Mouse (Mus musculus) megakaryocyte progenitor cell, adult 5-6 weeks (primary cell): ENCODE measurements around the gene Arid3a. TPM values are rescaled to one million over a fixed set of nuclear protein-coding genes. Genes with fewer than 3 reads are reported as not detected.

Experiments used
- ATAC-seq: replicated peaks from 2 replicates; pipeline ENCODE4 v1.8.0; 2016; ENCODE audit warnings: mild to moderate bottlenecking, moderate TSS enrichment, inconsistent platforms; ENCODE audit not compliant: poor library complexity
- total RNA-seq, 2 experiments: library from RNA; stranded (forward) in 1 of 2; stranded (reverse) in 1 of 2; fragments of 157-497, 149-512 nt in 1 of 2; fragments of 200-1000 nt in 1 of 2; gene quantifications; 2 replicates each; pipeline versions ENCODE4 v1.2.3 to v1.2.4; 2015 to 2017

Arid3a gene
- total RNA-seq, 2 experiments from 2014 or later, result 19.9 to 32.2 TPM

GRCm38 (mm10) chr10:79908167-79909091 lies 18.4 kb upstream of the Arid3a start, which contains the start of gene Med16:
Gene Med16 (minus strand): TSS chr10:79908923.
- ATAC-seq, result peak; percentile 89

- peak; percentile 35 for ATAC-seq
Observed at GRCm38 (mm10) chr10:79909092-79909922, 17.5 kb upstream of the Arid3a start.

- no peak for ATAC-seq
Observed at GRCm38 (mm10) chr10:79910556-79910955, 16.3 kb upstream of the Arid3a start, which contains the start of gene Gm26602. Gene Gm26602 (plus strand): TSS chr10:79910856.

- ATAC-seq, result no peak
Observed at GRCm38 (mm10) chr10:79912412-79912811, 14.4 kb upstream of the Arid3a start.

GRCm38 (mm10) chr10:79914131-79914947 lies 12.5 kb upstream of the Arid3a start:
- ATAC-seq, result peak; percentile 56

GRCm38 (mm10) chr10:79914948-79915596 lies 11.8 kb upstream of the Arid3a start:
- peak; percentile 15; the same call in 1 of the 2 replicates for ATAC-seq

GRCm38 (mm10) chr10:79916081-79916480 lies 10.8 kb upstream of the Arid3a start:
- no peak for ATAC-seq

- ATAC-seq, result peak; percentile 59
Observed at GRCm38 (mm10) chr10:79916808-79917531, 9.9 kb upstream of the Arid3a start, which contains the start of gene Kiss1r. Gene Kiss1r (plus strand): TSS chr10:79916971.

- ATAC-seq, result no peak
Observed at GRCm38 (mm10) chr10:79917532-79918100, 9.2 kb upstream of the Arid3a start.

GRCm38 (mm10) chr10:79918231-79919078 lies 8.4 kb upstream of the Arid3a start:
- ATAC-seq, result no peak

GRCm38 (mm10) chr10:79919251-79919849 lies 7.5 kb upstream of the Arid3a start:
- no peak for ATAC-seq

GRCm38 (mm10) chr10:79920056-79920890 lies 6.6 kb upstream of the Arid3a start:
- no peak for ATAC-seq

GRCm38 (mm10) chr10:79920958-79921535 lies 5.8 kb upstream of the Arid3a start, which contains the start of gene R3hdm4:
Gene R3hdm4 (minus strand): TSS chr10:79921208.
- no peak for ATAC-seq

GRCm38 (mm10) chr10:79921572-79921971 lies 5.3 kb upstream of the Arid3a start:
- ATAC-seq, result no peak

- peak; percentile 60 for ATAC-seq
Observed at GRCm38 (mm10) chr10:79924998-79925784, 1.7 kb upstream of the Arid3a start.
